Mouse (Mus musculus) CH12.LX (cell line): ENCODE data around the gene Dab1. TPM values are rescaled to one million over a fixed set of nuclear protein-coding genes. Genes with fewer than 3 reads are reported as not detected.

Experiments used
- DNase-seq: peaks from one replicate; pipeline ENCODE4 v3.0.0-alpha.2; 2013; ENCODE audit errors: extremely low read depth
- H3K27ac ChIP-seq: 2 replicates; pipeline ENCODE4 v1.5.1; 2012; ENCODE audit warnings: low read depth, mild to moderate bottlenecking, control low read depth, moderate library complexity; ENCODE audit not compliant: insufficient read depth
- H3K27me3 ChIP-seq: replicated peaks from 2 replicates; pipeline ENCODE3; 2012; ENCODE audit warnings: inconsistent platforms
- H3K36me3 ChIP-seq, 2 experiments: replicated peaks in 1 of 2; 2 replicates each; pipeline versions ENCODE3 to v1.6.1; 2012; ENCODE audit warnings: inconsistent platforms in 1 of 2, low read length in 1 of 2, mild to moderate bottlenecking in 1 of 2, mixed read lengths in 1 of 2, moderate library complexity in 1 of 2; ENCODE audit not compliant: control insufficient read depth in 1 of 2, insufficient read depth in 1 of 2
- H3K4me1 ChIP-seq, 2 experiments: 2 replicates each; pipeline ENCODE4 v1.6.1; 2012; ENCODE audit warnings: inconsistent platforms in 1 of 2, moderate library complexity in 1 of 2; ENCODE audit not compliant: insufficient read depth in 2 of 2, control insufficient read depth in 1 of 2
- H3K4me2 ChIP-seq: 2 replicates; pipeline ENCODE4 v1.6.1; 2012; ENCODE audit warnings: low read depth, mild to moderate bottlenecking, control low read depth; ENCODE audit not compliant: poor library complexity, insufficient read depth, severe bottlenecking
- H3K4me3 ChIP-seq, 3 experiments: fragments of 150-350 bp in 1 of 3; sonication (generic) in 1 of 3; replicated peaks in 1 of 3; 2 replicates each; pipeline versions ENCODE3 to v1.5.1; 2011 to 2012; ENCODE audit warnings: low read depth in 2 of 3, low read length in 2 of 3, mild to moderate bottlenecking in 2 of 3, moderate library complexity in 2 of 3, control low read depth in 1 of 3, improper control_type of control experiment in 1 of 3, inconsistent platforms in 1 of 3, mixed read lengths in 1 of 3; ENCODE audit not compliant: poor library complexity in 1 of 3
- H3K79me2 ChIP-seq: replicated peaks from 2 replicates; pipeline ENCODE4 v1.6.1; 2012; ENCODE audit warnings: mild to moderate bottlenecking, moderate library complexity; ENCODE audit not compliant: control insufficient read depth, poor library complexity, insufficient read depth, severe bottlenecking; ENCODE audit errors: extremely low read depth
- H3K9ac ChIP-seq: 2 replicates; pipeline ENCODE4 v1.6.1; 2012; ENCODE audit warnings: low read depth, mild to moderate bottlenecking, control low read depth, moderate library complexity; ENCODE audit not compliant: insufficient read depth
- H3K9me3 ChIP-seq: replicated peaks from 2 replicates; pipeline ENCODE3; 2012; ENCODE audit warnings: low read length, inconsistent platforms, mixed read lengths
- CHD1 ChIP-seq: IDR thresholded peaks from 2 replicates; pipeline ENCODE4 v1.6.1; 2012; ENCODE audit warnings: low read depth, low read length, improper control_type of control experiment, inconsistent platforms
- E2F4 ChIP-seq: IDR thresholded peaks from 2 replicates; pipeline ENCODE4 v1.6.1; 2011; ENCODE audit warnings: low read depth, low read length, improper control_type of control experiment; ENCODE audit not compliant: insufficient replicate concordance
- EP300 ChIP-seq: IDR thresholded peaks from 2 replicates; pipeline ENCODE4 v1.6.1; 2011; ENCODE audit warnings: low read length, improper control_type of control experiment
- GABPA ChIP-seq: IDR thresholded peaks from 2 replicates; pipeline ENCODE4 v1.6.1; 2012; ENCODE audit warnings: low read depth, low read length, improper control_type of control experiment, inconsistent platforms; ENCODE audit not compliant: insufficient replicate concordance
- HCFC1 ChIP-seq: IDR thresholded peaks from 2 replicates; pipeline ENCODE4 v1.6.1; 2012; ENCODE audit warnings: low read depth, mild to moderate bottlenecking, inconsistent platforms, low read length, improper control_type of control experiment
- IRF4 ChIP-seq: IDR thresholded peaks from 2 replicates; pipeline ENCODE4 v1.6.1; 2014; ENCODE audit warnings: low read depth, mild to moderate bottlenecking, inconsistent platforms, low read length, improper control_type of control experiment
- JUN ChIP-seq: IDR thresholded peaks from 2 replicates; pipeline ENCODE4 v1.6.1; 2011; ENCODE audit warnings: low read depth, mild to moderate bottlenecking, low read length, improper control_type of control experiment, moderate library complexity; ENCODE audit not compliant: insufficient read depth
- JUND ChIP-seq: conservative IDR thresholded peaks from 2 replicates; pipeline ENCODE4 v1.6.1; 2011; ENCODE audit warnings: low read depth, low read length, improper control_type of control experiment
- KAT2A ChIP-seq: IDR thresholded peaks from 2 replicates; pipeline ENCODE4 v1.6.1; 2012; ENCODE audit warnings: low read length, improper control_type of control experiment, inconsistent platforms; ENCODE audit not compliant: insufficient replicate concordance
- MAFK ChIP-seq: IDR thresholded peaks from 2 replicates; pipeline ENCODE4 v1.6.1; 2011; ENCODE audit warnings: low read length, improper control_type of control experiment; ENCODE audit not compliant: insufficient replicate concordance
- MAX ChIP-seq: IDR thresholded peaks from 2 replicates; pipeline ENCODE4 v1.6.1; 2011; ENCODE audit warnings: low read length, improper control_type of control experiment
- MYC ChIP-seq: IDR thresholded peaks from 2 replicates; pipeline ENCODE4 v1.6.1; 2011; ENCODE audit warnings: low read depth, mild to moderate bottlenecking, improper control_type of control experiment, low read length
- NELFE ChIP-seq: IDR thresholded peaks from 2 replicates; pipeline ENCODE4 v1.6.1; 2011; ENCODE audit warnings: low read depth, low read length, improper control_type of control experiment
- POLR2A ChIP-seq: IDR thresholded peaks from 2 replicates; pipeline ENCODE4 v1.6.1; 2011; ENCODE audit warnings: low read depth, mild to moderate bottlenecking, improper control_type of control experiment, low read length
- RCOR1 ChIP-seq: conservative IDR thresholded peaks from 2 replicates; pipeline ENCODE4 v1.6.1; 2012; ENCODE audit warnings: low read depth, mild to moderate bottlenecking, inconsistent platforms, low read length, improper control_type of control experiment
- SMC3 ChIP-seq: IDR thresholded peaks from 2 replicates; pipeline ENCODE4 v1.6.1; 2011; ENCODE audit warnings: low read depth, low read length, improper control_type of control experiment
- USF2 ChIP-seq: conservative IDR thresholded peaks from 2 replicates; pipeline ENCODE4 v1.6.1; 2011; ENCODE audit warnings: low read depth, low read length, improper control_type of control experiment
- ZKSCAN1 ChIP-seq: IDR thresholded peaks from 2 replicates; pipeline ENCODE4 v1.6.1; 2012; ENCODE audit warnings: low read depth, inconsistent platforms, low read length, improper control_type of control experiment, borderline replicate concordance
- ZMIZ1 ChIP-seq: IDR thresholded peaks from 2 replicates; pipeline ENCODE4 v1.6.1; 2012; ENCODE audit warnings: low read depth, mild to moderate bottlenecking, inconsistent platforms, low read length, improper control_type of control experiment
- dilution Hi-C: fragments of 300-500 bp; cut with MboI; formaldehyde crosslinking; loops from 2 replicates; pipeline ENCODE4 v1.14.3; 2020; ENCODE audit warnings: low sequenced_read_pairs; ENCODE audit not compliant: extremely low pct_unique_long_range_greater_than_20kb, extremely low pct_ligation_motif_present
- in situ Hi-C: fragments of 300-500 bp; cut with MboI; formaldehyde crosslinking; loops from 3 replicates; pipeline ENCODE4 v1.14.3; 2019; ENCODE audit warnings: low sequenced_read_pairs, low pct_ligation_motif_present, low pct_unique_long_range_greater_than_20kb, mixed read lengths
- polyA plus RNA-seq: library from polyadenylated mRNA; unstranded; fragments of >175 nt; gene quantifications from 2 replicates; pipeline ENCODE4 v1.2.1, GENCODE M21; 2012; ENCODE audit warnings: low read depth; ENCODE audit not compliant: insufficient read length
- total RNA-seq, 2 experiments: library from RNA; depleted of rRNA; stranded (reverse); fragments of 300-350 nt in 1 of 2; fragments of >200 nt in 1 of 2; gene quantifications; 2 replicates each; pipeline ENCODE4 v1.2.3; 2012 to 2014

Gene Dab1
- total and polyA plus RNA-seq, 3 experiments: not detected

GRCm38 (mm10) chr4:104337279-104337678 is 718.1 kb downstream of the Dab1 start:
- Histone ChIP-seq H3K4me3 (no peak overlapping the region), H3K27ac (no peak overlapping the region), H3K79me2 (no peaks in the 10 kb centered on the region), H3K4me2 (no peak overlapping the region), H3K4me1 (no peaks in the 10 kb centered on the region), H3K36me3 (no peaks in the 10 kb centered on the region), H3K9me3 (peaks cover 61% of the 10 kb centered on the region), H3K27me3 (no peaks in the 10 kb centered on the region), H3K9ac (no peak overlapping the region)
- TF ChIP-seq CHD1 (no peak), SMC3 (no peak), JUND (no peak), USF2 (no peak)
- DNase-seq: no peak
- in situ Hi-C loops: no loop called here
- dilution Hi-C loops: no loop called here

GRCm38 (mm10) chr4:104338382-104338781 is 719.2 kb downstream of the Dab1 start:
- Histone ChIP-seq H3K4me3 (no peak overlapping the region), H3K27me3 (no peaks in the 10 kb centered on the region), H3K9ac (no peak overlapping the region), H3K27ac (no peak overlapping the region), H3K4me1 (no peaks in the 10 kb centered on the region), H3K79me2 (no peaks in the 10 kb centered on the region), H3K36me3 (no peaks in the 10 kb centered on the region), H3K4me2 (no peak overlapping the region), H3K9me3 (peaks cover 62% of the 10 kb centered on the region)
- in situ Hi-C loops (no loop called here), dilution Hi-C loops (no loop called here)
- no peak for DNase-seq
- TF ChIP-seq RCOR1 (no peak), MYC (no peak), MAX (no peak), MAFK (no peak), ZMIZ1 (no peak), HCFC1 (no peak), EP300 (no peak), POLR2A (no peak), E2F4 (no peak), JUN (no peak), ZKSCAN1 (no peak), GABPA (no peak), KAT2A (no peak), NELFE (no peak), IRF4 (no peak)
